Mouse (Mus musculus) left cerebral cortex, adult 18-20 months (tissue): ENCODE results near the gene Ace. TPM values are rescaled to one million over a fixed set of nuclear protein-coding genes. Genes with fewer than 3 reads are reported as not detected.
A peak's percentile ranks its signal among the peaks of the same experiment; 100 is the strongest.
"Not testable (repeated sequence)": the region's sequence is repeated elsewhere in the genome, so short reads cannot be mapped to it uniquely, and the experiment has no call there.

Experiments
- DNase-seq, 2 experiments: peaks; one replicate each; pipeline ENCODE4 v3.0.0; 2021 to 2022; ENCODE audit warnings: low spot score in 2 of 2, mixed read lengths in 1 of 2
- total RNA-seq, 2 experiments: library from RNA; stranded (reverse); gene quantifications; 2 replicates each; pipeline ENCODE4 v1.2.3; 2021

Ace gene
- total RNA-seq, 2 experiments from 2014 or later, result 14.3 to 18.6 TPM

DNA sequence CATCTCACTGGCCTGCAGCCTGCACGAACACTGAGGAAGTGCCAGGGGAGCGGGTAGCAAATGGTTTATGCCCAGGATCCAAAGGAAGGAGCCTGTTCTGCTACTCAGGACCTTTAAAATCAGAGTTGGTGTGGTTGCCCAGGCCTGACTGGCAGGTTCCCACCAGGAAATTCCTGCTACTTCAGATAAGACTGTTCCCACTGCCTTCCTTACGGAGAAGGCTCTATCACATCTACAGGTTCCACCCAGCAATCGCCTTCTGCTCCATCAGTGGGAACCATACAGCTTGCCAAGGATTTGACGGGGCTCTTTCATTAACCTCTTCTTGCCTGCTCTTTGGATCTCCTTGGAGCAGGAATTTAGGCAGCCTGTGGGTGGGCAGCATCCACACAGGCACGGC, 19.7 kb downstream of the Ace start:
- no peak for DNase-seq

DNA sequence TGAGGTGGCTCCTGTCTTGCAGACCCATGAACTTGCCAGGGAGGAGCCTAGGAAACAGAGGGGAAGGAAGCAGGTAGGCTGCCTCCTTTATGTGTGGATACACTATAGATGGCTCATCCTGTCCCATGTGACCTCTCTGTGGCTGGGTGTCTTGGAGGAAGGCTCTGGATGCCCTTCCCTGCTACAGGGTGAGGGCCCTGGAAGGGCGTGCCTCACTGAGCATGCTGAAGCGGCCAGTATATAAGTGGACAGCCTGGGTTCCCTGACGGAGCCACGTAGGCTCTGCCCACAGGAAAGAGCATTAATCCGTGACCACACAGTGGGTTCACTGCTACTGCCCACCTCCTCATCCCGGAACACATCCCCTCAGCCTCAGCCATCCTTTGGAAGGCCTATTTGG, 21.7 kb downstream of the Ace start:
- DNase-seq, result no peak

DNA sequence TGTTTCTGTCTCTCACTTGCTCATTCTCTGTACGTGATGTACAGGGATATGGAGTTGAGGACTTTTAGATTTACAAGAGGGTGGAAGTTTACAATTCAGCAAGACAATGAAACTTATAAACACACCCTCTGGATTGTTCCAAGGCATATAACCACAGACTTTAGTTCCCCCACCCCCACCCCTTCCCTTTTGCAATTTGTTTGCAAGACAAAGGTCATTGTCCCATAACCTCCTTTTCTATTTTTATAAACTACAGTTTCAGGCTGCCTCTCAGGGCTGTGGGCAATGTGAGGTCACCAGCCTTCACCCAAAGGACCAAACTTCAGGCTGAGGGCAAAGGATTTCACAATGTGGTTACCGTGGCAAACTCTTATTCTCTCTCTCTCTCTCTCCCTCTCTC, 22.5 kb downstream of the Ace start:
- DNase-seq, result no peak

DNA sequence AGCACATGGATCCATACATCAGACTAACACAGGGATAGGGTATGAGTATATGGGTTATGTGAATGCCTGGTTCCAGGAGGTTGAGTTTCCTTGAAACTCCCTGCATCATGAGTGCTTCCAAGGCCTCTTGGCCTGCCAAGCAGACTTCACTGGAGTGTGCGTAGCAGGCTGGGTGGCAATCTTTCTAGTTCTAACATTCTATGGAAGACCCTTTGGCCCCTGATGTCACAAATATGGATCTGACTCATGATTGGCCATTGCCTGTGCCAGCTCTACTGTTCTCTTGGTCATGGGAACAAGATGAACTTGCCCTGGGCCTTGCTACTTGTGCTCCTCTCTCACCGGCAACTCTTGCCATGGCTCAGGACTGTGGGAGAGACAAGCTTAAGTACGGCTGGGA, 26.6 kb downstream of the Ace start, which contains the start of gene Ace3:
Ace3 (plus strand) TSS at position 301 of the 400 bp plus-strand sequence.
- DNase-seq, result no peak

DNA sequence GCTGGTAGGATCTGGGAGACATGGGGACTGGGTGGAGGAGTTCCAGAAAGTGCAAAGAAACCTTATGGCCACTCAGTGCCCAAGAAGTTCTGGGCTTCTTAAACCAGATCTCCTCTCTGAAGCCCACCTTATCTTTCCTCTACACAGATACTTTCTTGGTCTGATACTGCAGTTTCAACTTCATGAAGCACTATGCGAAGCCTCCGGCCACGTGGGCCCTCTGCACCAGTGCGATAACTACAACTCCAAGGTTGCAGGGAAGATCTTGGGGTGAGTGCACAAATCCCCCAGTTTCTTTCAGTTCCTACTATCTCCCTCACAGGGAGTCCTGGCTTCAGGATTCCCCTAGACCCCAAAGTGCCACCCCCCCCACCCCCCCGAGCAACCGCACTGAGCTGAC, 32.3 kb downstream of the Ace start:
- no peak for DNase-seq

DNA sequence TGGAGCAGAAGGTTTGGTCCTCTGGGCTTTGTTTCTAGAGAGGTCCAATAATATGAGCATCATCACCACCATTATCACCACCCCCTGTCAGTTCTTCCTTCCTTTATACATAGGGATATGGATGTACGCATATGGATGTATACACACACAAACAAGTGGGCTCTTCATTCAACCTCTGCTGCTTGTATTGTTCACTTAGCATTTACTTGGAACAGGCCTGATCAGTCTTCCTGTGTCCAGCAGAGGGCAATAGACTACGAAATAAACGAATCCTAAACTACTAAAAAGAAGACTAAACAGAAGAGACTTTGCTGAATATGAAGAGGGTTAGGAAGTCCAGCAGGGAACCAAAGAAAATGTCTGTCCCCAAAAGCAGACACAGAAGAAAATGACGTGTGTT, 34.0 kb downstream of the Ace start:
- no peak for DNase-seq

DNA sequence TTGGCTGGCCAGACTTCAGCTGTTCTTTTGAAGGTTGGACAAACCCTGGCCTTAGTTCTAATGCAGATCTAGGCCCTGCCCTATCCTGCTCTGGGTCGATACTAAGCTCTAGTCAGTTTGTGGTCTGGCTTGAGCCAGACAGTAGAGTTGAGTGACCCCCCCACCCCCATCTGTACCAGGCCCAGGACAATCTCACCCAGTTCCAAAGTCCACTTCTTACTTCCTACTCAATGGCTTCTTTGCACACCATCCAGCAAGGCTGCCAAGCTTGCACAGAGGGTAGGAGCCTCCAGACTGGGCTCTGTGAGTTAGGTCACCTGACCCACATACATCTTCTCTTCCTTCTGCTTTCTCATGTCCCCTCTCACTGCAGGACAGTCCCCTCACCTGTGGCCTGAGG, 36.8 kb downstream of the Ace start:
- no peak for DNase-seq

DNA sequence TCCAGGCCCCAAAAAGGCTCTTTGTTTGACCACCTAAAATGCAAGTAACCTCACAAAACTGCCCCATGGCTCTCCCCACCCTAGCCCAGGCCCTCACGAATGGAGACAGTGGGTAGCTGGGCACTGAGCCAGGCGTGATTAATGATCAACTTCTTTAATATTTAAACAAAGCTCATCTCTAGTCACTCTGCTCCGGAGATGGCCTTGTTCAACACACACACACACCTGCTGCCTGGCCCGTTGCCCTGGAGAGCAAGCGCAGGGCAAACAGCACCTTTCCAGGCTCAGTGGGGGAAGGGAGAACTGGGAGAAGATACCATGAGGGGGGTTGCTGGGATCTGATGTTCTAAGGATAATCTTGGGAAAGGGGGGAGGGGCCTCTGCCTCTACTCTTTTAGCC, 38.2 kb downstream of the Ace start:
- no peak for DNase-seq

DNA sequence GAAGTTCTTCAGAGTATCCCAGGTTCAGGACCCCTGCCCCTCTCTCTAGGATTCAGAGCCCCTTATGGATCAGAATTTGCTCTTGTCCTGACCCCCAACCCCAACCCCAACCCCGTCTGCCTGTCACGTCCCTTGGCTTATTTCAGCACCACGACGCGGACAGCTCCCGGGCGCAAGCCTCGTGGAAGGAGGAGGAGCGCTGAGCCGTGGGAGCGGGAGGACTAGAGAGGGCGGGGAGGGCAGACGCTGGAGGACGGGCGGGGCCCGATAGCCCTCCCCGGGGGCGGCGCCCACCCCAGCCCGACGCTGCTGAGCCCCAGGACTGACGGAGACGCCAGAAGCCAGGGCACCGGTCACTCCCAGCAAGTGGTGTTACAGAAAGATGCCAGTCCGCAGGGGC, 40.1 kb downstream of the Ace start, which contains the start of gene Kcnh6:
Kcnh6 (plus strand) TSS at position 304 of the 400 bp plus-strand sequence.
- DNase-seq, result no peak

DNA sequence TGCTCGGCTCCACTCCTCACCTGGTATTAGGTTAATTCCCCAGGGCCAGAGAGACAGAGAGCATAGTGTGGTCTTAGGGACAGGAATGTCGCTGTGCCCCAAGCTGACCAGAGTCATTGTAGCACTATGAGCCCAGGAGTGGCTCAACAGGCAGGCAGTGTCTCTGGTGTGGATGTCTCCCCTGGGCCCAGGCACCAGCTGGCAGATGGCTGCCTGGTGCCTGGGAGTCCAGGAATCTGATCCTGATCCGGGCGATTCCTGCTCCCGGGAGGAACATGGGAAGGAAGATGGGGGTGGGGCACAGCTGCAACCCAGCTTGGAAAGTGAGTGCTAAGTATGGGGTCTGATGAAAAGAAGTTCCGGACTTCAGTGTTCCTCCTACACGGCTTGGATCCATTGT, 45.0 kb downstream of the Ace start:
- DNase-seq, result no peak

DNA sequence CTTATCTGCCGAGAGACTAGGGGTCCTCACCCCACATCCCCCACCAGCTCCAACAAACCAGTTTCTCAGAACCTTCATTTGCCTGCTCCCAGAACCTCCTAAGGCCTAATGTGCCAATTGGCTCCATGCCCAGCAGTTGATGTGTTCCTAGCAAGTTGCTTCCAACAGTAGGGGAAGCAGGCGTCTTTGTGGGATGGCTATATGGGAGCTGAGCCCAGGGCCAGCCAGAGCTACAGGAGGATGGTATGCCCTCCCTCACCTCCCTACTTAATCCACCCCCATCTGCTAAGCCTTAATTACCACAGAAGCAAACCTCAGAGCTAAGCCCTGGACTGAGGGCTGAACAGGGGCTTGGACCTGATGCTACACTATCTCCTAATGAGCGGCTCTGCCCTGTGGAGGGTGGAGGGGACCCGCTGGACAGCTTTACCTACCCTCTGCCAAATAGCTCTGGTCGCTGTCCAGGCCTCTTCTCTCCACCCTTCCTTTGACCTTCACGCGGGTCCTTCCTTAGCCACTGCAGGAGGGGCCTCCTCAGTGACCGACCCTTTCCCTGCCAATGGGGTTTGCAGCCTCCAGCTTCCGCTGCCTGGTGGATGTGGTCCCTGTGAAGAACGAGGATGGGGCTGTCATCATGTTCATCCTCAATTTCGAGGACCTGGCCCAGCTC, 45.9 kb downstream of the Ace start:
- peak; percentile 34 to 38 for DNase-seq

DNA sequence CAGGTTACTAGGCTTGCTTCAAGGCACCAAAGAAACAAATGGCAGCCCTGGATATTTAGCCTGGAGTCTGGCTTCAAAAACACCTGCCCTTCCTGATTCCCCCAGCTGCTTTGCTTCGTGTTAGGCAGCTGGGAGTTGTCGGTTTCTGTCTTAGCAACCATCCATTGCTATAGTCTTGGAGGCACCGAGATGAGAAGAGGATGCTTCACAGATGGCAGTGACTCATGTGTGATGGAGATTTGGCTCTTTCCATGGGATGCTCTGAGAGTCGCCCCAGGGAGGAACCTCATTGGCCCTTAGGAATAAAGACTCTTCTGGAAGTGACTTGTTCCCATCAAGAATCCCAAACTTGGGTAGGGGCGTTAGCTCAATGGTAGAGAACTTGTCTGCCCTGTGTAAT, 48.7 kb downstream of the Ace start:
- DNase-seq, result no peak

DNA sequence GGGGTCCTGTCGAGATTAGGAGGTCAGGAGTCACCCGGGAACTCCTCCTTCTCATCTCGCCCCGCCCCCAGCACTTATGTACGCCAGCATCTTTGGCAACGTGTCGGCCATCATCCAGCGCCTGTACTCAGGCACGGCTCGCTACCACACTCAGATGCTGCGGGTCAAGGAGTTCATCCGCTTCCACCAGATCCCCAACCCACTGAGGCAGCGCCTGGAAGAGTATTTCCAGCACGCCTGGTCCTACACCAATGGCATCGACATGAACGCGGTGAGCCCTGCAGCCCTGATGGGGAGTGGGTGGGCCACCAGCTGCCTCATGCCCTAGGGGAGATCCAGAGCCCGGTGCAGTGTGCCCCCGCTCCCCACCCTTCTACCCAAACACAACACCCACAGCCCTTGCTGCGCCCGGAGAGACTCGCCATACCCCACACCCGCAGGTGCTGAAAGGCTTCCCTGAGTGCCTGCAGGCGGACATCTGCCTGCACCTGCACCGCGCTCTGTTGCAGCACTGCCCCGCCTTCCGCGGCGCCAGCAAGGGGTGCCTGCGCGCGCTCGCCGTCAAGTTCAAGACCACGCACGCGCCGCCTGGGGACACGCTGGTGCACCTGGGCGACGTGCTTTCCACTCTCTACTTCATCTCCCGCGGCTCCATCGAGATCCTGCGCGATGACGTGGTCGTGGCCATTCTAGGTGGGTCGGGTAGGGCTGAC, 52.5 kb downstream of the Ace start:
- DNase-seq, result peak; percentile 57 to 64

DNA sequence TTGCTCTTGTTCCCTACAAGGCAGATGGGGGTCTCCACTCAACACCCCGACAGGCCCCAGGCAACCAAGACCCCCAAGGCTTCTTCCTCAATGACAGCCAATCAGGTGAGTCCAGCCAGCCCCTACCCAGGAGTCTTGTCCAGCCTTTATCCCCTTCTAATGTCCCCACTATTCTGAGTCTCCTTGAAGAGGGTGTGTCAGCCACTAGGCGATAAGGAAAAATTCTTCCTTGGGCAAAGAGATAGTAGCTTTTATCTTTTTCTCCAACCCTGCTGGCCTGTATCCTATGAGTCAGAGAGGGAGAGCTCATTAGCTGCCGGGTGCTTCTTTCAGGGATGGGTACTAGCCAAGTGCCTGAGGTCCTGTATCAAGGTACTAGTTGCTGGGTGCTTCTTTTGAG, 58.0 kb downstream of the Ace start:
- no peak for DNase-seq

DNA sequence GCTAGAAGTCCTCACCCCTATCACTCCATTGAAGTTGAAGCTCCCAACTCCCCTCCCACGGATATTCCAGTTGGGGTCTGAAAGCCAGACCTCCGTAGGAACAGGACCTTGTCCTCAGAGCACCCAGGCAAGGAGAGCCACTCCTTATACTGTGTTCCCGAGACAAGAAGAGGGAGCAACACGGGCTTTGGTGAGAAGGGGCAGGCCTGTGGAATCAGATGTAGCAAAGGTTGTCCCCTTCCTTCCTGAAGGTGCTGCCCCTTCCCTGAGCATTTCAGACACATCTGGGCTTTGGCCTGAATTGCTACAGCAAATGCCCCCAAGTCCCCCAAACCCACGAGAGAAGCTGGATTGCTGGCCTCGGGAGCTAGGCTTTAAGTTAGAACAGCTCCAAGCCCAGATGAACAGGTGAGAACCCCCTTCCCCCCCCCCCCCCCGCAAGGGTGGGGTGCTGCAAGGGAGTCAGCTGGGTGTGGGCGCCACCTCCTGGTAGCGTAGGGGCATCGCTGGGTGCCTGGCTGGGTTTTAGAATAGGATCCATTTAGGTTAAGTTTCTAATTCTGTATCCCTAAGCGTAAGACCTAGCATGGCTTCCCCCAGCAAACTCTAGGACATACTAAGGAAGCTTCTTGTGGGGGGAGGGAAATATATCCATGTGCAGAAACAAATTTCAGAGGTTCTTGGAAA, 58.9 kb downstream of the Ace start:
- peak; percentile 68 to 69 for DNase-seq

DNA sequence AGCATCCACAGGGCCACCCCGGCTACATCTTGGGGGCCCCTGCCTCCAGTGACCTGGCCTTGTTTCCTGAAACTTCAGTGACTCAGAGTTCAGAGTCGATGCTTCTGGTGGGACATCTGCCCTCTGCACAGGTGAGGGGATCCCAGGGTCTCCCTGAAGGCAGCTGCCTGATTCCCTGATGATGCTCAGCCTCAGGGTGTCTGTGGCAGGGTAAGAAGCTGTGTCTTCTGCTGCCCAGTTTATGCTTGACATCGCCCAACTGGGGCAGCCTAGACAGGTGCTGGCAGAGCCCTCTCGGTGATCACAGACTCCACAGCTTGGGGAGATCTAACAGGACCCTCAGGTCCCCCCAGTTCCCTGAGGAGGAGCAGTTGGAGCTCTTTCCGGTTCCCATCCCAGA, 59.9 kb downstream of the Ace start:
- no peak for DNase-seq

DNA sequence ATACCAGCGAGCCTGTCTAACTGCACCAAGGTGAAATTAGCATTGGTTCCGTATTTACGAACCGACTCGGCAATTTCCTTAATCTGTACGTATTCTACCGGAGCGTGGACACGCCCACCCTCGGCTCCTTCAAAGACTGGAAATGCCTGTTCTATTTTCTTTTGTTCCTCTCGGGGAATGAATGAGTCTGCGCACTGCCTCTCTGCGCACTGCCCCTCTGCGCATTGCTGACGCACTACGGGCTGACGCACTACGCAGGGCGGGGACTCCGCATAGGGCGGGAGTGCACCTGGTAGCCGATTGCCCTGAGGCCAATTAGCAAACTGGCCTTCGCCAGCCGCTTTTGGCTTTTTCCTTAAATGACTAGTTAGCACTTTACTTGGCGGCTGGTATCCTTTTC, 64.3 kb downstream of the Ace start:
- not testable (repeated sequence) for DNase-seq

DNA sequence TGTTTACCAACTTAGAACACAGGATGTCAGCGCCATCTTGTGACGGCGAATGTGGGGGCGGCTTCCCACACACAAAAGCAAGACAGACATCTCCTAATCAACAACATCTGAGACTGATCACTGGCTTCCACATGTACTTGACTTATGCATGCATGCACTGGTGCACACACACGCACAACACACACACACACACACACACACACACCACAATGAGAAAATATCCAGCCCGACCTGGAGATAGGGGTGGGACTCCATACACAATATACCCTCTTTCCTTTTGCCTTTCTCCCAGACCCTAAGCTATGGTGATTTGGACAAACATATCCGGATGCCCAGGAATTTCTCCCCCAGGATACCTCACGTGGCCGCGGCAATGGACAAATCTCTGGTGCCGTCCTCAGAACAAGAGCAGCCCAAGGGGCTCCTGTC, 65.8 kb downstream of the Ace start:
- no peak for DNase-seq

DNA sequence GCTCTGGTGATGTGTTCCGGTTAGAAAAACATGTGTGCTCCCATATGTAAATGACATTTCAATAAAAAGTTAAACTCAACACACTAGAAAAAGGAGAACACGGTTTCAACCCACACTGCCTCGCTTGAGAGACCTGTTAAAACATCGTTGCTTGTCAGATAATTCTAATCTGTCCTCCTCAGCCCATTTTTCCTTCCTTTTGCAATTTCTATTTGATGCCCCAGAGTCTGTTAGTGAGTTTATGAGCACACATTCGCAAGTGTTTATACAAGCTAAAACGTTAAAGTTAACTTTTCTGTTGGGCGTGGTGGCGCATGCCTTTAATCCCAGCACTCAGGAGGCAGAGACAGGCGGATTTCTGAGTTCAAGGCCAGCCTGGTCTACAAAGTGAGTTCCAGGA, 67.2 kb downstream of the Ace start:
- DNase-seq, result no peak

DNA sequence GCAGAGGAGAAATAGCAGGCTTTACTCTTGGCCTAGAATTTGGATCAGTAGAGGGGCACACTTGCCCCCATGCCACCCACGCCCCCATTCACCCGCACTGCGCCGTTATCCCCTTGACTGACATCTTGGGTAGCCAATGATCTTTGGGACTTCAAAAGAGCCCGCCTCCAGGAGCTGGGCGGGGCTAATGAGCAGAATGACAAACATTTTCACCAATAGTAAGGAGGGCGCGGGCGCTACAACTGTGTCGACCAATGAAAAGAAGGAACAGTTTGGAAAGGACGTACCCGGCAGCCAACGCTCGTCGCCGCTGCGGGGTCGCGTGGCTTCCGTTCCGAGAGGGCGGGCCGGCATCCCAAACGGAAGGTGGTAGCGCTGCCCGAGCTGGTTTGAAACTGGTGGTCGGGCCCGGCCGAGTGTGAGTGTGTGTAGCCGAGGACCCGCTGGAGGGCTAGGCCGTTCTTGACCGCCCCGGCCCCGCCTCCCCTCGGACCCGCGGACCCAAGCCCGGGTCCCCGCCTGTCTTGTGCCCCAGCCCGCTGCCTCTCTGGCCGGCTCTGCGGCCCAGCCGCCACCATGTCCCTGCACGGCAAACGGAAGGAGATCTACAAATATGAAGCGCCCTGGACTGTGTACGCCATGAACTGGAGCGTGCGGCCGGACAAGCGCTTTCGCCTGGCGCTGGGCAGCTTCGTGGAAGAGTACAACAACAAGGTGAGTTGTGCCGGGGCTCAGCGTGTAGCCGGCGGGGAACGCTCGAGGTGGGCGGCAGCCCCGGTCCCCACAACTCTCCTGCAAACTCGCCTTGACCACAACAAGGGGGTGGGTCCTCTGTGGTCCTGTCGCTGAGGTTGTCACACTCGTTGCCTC, 69.0 kb downstream of the Ace start, which contains the start of gene Dcaf7:
Dcaf7 (plus strand) TSS at position 325 of the 870 bp plus-strand sequence.
- peak; percentile 97 to 98 for DNase-seq

DNA sequence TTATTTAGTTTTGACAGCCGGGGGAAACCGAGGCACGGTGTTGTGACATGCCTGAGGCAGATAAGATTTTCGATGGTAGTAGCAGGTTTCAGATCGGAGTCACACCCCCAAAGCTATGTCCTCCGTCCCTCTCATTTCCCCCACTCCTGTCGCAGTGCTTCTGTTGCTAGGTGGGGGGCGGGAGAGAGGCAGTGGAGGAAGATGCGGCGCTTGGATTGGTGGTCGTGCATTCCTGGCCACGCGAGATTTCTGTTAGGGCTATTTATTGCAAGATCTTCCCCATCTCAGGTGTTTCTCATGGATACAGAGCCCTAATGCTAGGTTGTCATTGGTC, 69.6 kb downstream of the Ace start:
- peak; percentile 49 to 62 for DNase-seq
